In genomic region chr19:25672101-25672950, GRCm38 (mm10) we compare ENCODE assay signal across 8 mouse cellular contexts. TPM values are rescaled to one million over a fixed set of nuclear protein-coding genes. Genes with fewer than 3 reads are reported as not detected.
A peak's percentile ranks its signal among the peaks of the same experiment; 100 is the strongest.
DNase-seq lines count a peak whose midpoint lies in the region; ATAC-seq lines count a peak whose summit lies in the region.

TSS of gene Dmrt2 (plus strand) at chr19:25672411.

- no peak within 1 kb of the TSS for H3K9ac ChIP-seq in hindbrain, embryonic 16.5 days (ENCODE audit: low read depth, low read length)

- intact Hi-C loops in left cerebral cortex, postnatal 4 days (cut with DNase I), result loop anchor here (5.0 kb wide), 1 partner anchor 520 kb away; no protein-coding TSS in a partner anchor

- H3K27me3 ChIP-seq in hindbrain, embryonic 16.5 days (replicated peaks; ENCODE audit: control insufficient read depth, insufficient read depth, low read length), result peaks cover 68% of the 10 kb centered on the region

- peak within 1 kb of the TSS; percentile 37 for H3K4me3 ChIP-seq in hindbrain, embryonic 16.5 days (ENCODE audit: low read length)

- WGBS in hindbrain, embryonic 16.5 days, result under 1% methylated on average over 40 of the region's 44 CpGs

- no peak within 1 kb of the TSS for H3K27ac ChIP-seq in hindbrain, embryonic 16.5 days (ENCODE audit: low read depth, low read length)

- H3K36me3 ChIP-seq in hindbrain, embryonic 16.5 days (ENCODE audit: control insufficient read depth, insufficient read depth, low read length), result no peaks in the 10 kb centered on the region

- peak; percentile 52 for DNase-seq in adrenal gland, adult 8-10 months
- DNase-seq in cerebellum, postnatal 36 days, result peak; percentile 48 to 50
- peak; percentile 88 for DNase-seq in gastrocnemius, postnatal 25 days
- peak; percentile 77 for DNase-seq in left cerebral cortex, postnatal 4 days
- peak; percentile 94 for DNase-seq in skeletal muscle tissue, adult 2 months (ENCODE audit: low read depth, low spot score)

- H3K9me3 ChIP-seq in hindbrain, embryonic 16.5 days (ENCODE audit: control insufficient read depth, low read length), result no peaks in the 10 kb centered on the region

- peaks cover 18% of the 10 kb centered on the region for H3K4me1 ChIP-seq in hindbrain, embryonic 16.5 days (ENCODE audit: control insufficient read depth, insufficient read depth, low read depth, low read length)

- peak within 1 kb of the TSS; percentile 61 for H3K4me2 ChIP-seq in hindbrain, embryonic 16.5 days (ENCODE audit: low read length)

- ATAC-seq in hindbrain, embryonic 16.5 days, result peak; percentile 96
- peak; percentile 86 for ATAC-seq in megakaryocyte-erythroid progenitor cell, adult 5-6 weeks (replicated peaks; ENCODE audit: low FRiP score, low TSS enrichment, poor library complexity, severe bottlenecking)
- no peak for ATAC-seq in activated CD4-positive, CD25-positive, alpha-beta regulatory T cell, adult 4 months

RNA-seq across cellular contexts. Expression of gene Dmrt2, which starts in this region (rescaled TPM):
- total RNA-seq in adrenal gland, adult 8-10 months (2022), result 10 to 100 TPM in 1 of 4 experiments, 1 to 10 TPM in 3; 2.6 to 12.0 (median 5.7) TPM
- 1 to 10 TPM; 4.5 to 7.6 TPM for total RNA-seq in gastrocnemius, postnatal 25 days (2021)
- 0.19 TPM in 1 of 2 replicates, not detected in the other for polyA plus RNA-seq in hindbrain, embryonic 16.5 days (2015; fragmentation: Nextera tagmentation; extraction: Ambion mirVana)
- 1 to 10 TPM; 1.7 to 3.3 TPM for total RNA-seq in left cerebral cortex, postnatal 4 days (2021)
- not detected in 2 replicates for total RNA-seq in megakaryocyte-erythroid progenitor cell, adult 5-6 weeks (2014; fragmentation: Nextera tagmentation)
- not detected in 2 replicates for total RNA-seq in megakaryocyte-erythroid progenitor cell, adult 5-6 weeks (2017)
- polyA plus RNA-seq in activated CD4-positive, CD25-positive, alpha-beta regulatory T cell, adult 4 months (2017; shearing (Covaris generic)), result not detected

Comparison
In these comparisons a context has a peak if more than half of its experiments do, and no peak if none do; other contexts are left out.
1. Peak in ATAC-seq, H3K4me3 ChIP-seq and H3K4me2 ChIP-seq in hindbrain, embryonic 16.5 days; RNA of the gene not detected or under 1 TPM.
2. Peak in ATAC-seq in megakaryocyte-erythroid progenitor cell, adult 5-6 weeks; RNA of the gene not detected or under 1 TPM.